Mouse (Mus musculus): ENCODE measurements around the gene Fam83e.

Fam83e gene

GRCm38 (mm10) chr7:45714630-45715089 is 6.4 kb upstream of the Fam83e start:
- intact Hi-C loops (cut with DNase I): no loop called here

GRCm38 (mm10) chr7:45715090-45715708 is 5.8 kb upstream of the Fam83e start, which contains the start of gene Rpl18:
Gene Rpl18 (plus strand): TSS chr7:45715457.
- intact Hi-C loops (cut with DNase I): no loop called here

GRCm38 (mm10) chr7:45715741-45716459 is 5.1 kb upstream of the Fam83e start:
- intact Hi-C loops (cut with DNase I): no loop called here

- intact Hi-C loops (cut with DNase I): no loop called here
Measured at GRCm38 (mm10) chr7:45716460-45716857, 4.6 kb upstream of the Fam83e start.

GRCm38 (mm10) chr7:45716952-45717917 is 3.8 kb upstream of the Fam83e start:
- intact Hi-C loops (cut with DNase I): no loop called here

- intact Hi-C loops (cut with DNase I): no loop called here
Measured at GRCm38 (mm10) chr7:45717918-45718297, 3.1 kb upstream of the Fam83e start, which contains the start of gene Sphk2. Gene Sphk2 (minus strand): TSS chr7:45718002.

- intact Hi-C loops (cut with DNase I): no loop called here
Measured at GRCm38 (mm10) chr7:45718331-45718730, 2.7 kb upstream of the Fam83e start.

GRCm38 (mm10) chr7:45719180-45719579 is 1.8 kb upstream of the Fam83e start:
- intact Hi-C loops (cut with DNase I): no loop called here

- intact Hi-C loops (cut with DNase I): no loop called here
Measured at GRCm38 (mm10) chr7:45719738-45720412, 1.1 kb upstream of the Fam83e start.

GRCm38 (mm10) chr7:45721234-45721571 is 191 bp downstream of the Fam83e start:
- intact Hi-C loops (cut with DNase I): no loop called here

- intact Hi-C loops (cut with DNase I): no loop called here
Measured at GRCm38 (mm10) chr7:45721642-45722347, 783 bp downstream of the Fam83e start.

GRCm38 (mm10) chr7:45722348-45722713 is 1.3 kb downstream of the Fam83e start:
- intact Hi-C loops (cut with DNase I): no loop called here

- intact Hi-C loops (cut with DNase I): no loop called here
Measured at GRCm38 (mm10) chr7:45723301-45723700, 2.3 kb downstream of the Fam83e start.

- intact Hi-C loops (cut with DNase I): no loop called here
Measured at GRCm38 (mm10) chr7:45723781-45724180, 2.8 kb downstream of the Fam83e start.

GRCm38 (mm10) chr7:45725151-45725550 is 4.1 kb downstream of the Fam83e start:
- intact Hi-C loops (cut with DNase I): no loop called here

GRCm38 (mm10) chr7:45725713-45726112 is 4.7 kb downstream of the Fam83e start, which contains the start of gene Spaca4:
Gene Spaca4 (minus strand): TSS chr7:45725813.
- intact Hi-C loops (cut with DNase I): no loop called here

- intact Hi-C loops (cut with DNase I): no loop called here
Measured at GRCm38 (mm10) chr7:45726419-45726818, 5.4 kb downstream of the Fam83e start.

GRCm38 (mm10) chr7:45727625-45728024 is 6.6 kb downstream of the Fam83e start:
- intact Hi-C loops (cut with DNase I): no loop called here

GRCm38 (mm10) chr7:45730727-45731431 is 9.9 kb downstream of the Fam83e start:
- intact Hi-C loops (cut with DNase I): no loop called here

GRCm38 (mm10) chr7:45733477-45733876 is 12.5 kb downstream of the Fam83e start:
- intact Hi-C loops (cut with DNase I): no loop called here

All from adrenal gland (tissue).